Mouse (Mus musculus): ENCODE results near the gene Tmx1.

DNA sequence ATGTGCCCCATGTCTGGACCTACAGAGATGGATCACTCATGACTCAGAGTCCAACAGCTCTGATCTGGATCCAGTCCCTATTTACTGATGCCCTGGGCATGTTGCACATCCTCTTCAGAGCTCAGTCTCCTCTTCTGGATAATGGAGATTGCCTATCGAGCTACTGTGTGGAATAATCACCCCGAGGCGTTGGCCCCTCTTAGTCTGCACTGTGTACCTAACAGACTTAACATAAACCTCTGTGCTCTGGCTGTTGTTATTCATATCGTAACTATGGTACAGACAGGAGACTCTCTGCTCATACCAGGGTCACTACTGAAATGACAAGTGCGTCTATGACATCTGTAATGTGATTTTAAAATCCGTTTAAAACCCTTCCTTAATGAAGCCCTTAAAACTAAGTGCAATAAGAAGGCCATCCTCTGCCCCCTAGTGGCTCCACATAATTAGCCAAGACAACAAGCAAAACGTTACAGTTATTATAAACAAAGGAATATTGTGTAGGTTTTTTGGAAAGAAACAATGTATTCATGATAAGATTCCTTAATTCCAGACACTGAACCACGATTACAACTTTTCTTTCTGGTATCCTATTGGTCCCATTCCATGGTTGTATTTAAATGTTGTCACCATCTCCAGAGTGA lies 22.5 kb upstream of the Tmx1 start:
- TF ChIP-seq GATA1 (IDR thresholded peaks at IDR 0.05; ENCODE audit: low read length), result no peak
- TF ChIP-seq TAL1 (IDR thresholded peaks at IDR 0.05; ENCODE audit: low read length), result no peak

Data from erythroblast, embryonic 14.5 days (primary cell).